Mouse (Mus musculus) spleen, adult 2 months (tissue): Measurements from ENCODE around the gene Art5.

Source experiments
- CTCF ChIP-seq: fragments of 200-500 bp; IDR thresholded peaks from 2 replicates; pipeline ENCODE4 v1.5.1; 2011; ENCODE audit warnings: mild to moderate bottlenecking, inconsistent platforms; ENCODE audit not compliant: insufficient read depth, insufficient read length, insufficient replicate concordance; ENCODE audit errors: extremely low read depth
- POLR2A ChIP-seq: fragments of 200-500 bp; IDR thresholded peaks from 2 replicates; pipeline ENCODE4 v1.6.1; 2011; ENCODE audit warnings: low read depth, low read length, inconsistent platforms

DNA sequence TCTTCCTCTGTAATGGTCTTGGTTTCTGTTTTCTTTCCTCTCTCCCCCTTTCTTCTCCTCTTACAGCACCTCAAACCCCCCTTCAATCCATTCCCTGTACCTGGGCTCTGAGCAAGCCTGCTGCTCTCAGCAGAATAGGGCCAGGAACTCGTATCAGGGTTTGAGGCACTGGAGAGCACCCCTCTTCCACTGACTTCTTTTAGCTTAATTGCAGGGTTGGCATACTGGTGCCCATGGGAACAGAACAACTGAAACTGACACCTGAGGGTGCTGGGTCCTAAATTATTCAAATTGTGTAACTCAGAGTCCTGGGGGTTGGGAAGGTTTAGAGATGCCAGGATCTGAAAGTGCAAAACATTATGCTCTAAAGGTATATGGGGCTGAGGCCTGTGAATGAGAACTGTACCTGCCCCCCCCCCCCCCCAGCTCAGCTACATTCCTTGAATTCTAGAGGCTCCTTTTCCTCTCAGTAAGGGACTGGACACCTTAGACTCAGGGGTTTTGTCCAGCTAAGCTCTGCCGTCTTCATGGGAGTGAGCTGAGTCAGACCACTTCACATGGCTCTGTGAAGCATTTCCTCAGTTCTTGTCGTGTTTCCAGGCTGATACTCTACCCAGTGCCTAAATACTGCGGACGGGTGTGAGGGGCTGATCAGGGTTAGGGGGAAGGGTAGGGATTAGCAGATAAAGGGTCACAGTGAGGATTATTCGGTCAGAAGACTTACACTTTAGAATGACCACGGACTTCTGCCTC lies 7.5 kb upstream of the Art5 start, which contains the start of gene Chrna10:
- TF ChIP-seq POLR2A (no peak), CTCF (no peak)
